Mouse (Mus musculus): ENCODE results near the gene Slc7a10. TPM values are rescaled to one million over a fixed set of nuclear protein-coding genes. Genes with fewer than 3 reads are reported as not detected.

Gene Slc7a10
- total RNA-seq, 2 experiments from 2014 or later: not detected

DNA sequence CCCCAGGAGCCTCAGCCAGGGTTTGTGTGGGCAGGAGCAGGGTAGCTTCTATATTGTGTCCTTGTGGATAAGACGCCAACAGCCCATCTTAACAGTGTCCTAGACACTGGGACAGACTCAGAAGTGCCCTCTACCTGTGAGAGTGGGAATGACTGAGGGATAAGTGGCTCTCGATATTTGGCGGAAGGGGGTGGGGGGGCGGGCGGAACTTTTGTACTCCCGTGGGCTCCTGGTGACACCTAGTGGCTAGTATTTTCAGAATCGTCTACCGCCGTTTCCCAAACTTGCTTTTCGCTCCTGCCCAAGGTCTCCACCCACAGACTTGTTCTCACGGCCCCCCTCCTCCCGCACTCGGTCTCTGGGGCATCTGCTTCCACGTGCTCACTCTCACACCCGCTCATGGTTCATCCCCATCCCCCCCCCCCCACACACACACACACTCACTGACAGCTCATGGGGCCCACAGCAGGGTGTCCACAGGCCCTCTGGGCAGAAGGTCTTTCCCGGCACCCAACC, 14.3 kb upstream of the Slc7a10 start:
- peak; percentile 81 for ATAC-seq (ENCODE audit: poor library complexity, severe bottlenecking)

- no peak for ATAC-seq (ENCODE audit: poor library complexity, severe bottlenecking)
Observed at GRCm38 (mm10) chr7:35172519-35172918, 13.7 kb upstream of the Slc7a10 start.

DNA sequence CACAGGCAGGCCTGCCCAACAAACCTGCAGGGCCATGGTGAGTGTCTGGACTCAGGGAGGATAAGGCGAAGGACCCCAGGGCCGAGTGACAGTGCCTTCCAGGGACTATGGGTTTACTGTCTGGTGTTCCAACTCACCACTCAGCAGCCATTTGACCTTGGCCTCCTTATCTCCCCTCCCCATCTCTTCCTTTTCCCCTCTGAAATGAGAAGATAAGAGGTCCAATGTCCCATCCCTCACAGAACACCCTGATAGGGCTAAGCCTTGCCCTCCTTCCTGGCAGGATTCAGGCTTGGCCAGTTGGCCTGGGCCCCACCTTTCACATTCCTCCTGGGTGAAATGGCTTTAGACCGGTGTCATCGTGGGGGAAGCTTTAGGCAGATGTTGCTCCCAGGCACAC, 10.7 kb upstream of the Slc7a10 start:
- no peak for ATAC-seq (ENCODE audit: poor library complexity, severe bottlenecking)

DNA sequence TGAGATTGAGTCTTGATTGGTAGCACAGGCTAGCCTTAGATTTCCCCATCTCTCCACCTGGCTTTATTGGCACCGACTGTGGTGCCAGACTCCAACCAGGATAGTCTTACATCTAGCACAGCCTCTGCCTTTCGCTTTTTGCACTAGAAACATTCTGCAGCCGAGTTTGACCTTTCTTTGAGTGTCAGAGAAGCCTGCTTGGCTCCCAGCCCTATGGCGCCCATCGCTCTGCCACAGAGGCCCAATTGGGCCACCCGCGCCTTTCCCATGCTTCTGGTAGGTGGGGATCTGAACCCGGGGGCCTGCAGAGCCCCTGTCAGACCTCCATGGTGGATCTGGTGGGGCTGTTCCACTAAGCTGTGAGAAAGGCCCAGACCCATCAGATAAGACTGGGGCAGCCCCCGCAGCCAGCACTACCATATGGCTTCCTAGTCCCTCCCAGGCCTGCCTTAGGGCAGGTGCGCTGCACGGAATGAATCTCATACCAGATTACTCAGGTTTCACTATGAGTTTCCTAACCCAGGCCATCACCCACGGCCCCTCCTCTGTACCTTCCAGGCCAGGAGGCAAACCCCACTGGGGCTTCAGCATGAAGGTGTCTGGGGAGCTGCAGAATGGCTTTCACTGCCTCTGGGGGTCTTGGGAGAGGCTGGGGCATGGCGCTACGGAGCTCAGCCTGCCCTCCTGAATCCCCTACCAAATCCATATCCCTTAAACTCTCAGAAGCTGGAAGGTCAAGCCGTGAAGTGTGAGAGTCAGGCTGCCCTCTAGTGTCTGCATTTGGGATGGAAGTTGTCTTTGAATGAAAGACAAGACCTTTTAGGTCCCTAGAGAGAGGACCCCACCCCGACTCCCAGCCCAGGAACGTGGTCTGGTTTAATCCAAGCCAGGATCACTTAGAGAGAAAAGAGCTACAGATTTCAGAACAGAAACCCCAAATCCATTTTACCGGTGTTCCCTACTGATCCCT, 9.5 kb upstream of the Slc7a10 start:
- ATAC-seq (ENCODE audit: poor library complexity, severe bottlenecking): no peak

GRCm38 (mm10) chr7:35184833-35185724, 1.1 kb upstream of the Slc7a10 start:
- no peak for ATAC-seq (ENCODE audit: poor library complexity, severe bottlenecking)

GRCm38 (mm10) chr7:35189699-35190098, 3.5 kb downstream of the Slc7a10 start:
- ATAC-seq (ENCODE audit: poor library complexity, severe bottlenecking): no peak

- ATAC-seq (ENCODE audit: poor library complexity, severe bottlenecking): no peak
Observed at GRCm38 (mm10) chr7:35191276-35191675, 5.1 kb downstream of the Slc7a10 start.

DNA sequence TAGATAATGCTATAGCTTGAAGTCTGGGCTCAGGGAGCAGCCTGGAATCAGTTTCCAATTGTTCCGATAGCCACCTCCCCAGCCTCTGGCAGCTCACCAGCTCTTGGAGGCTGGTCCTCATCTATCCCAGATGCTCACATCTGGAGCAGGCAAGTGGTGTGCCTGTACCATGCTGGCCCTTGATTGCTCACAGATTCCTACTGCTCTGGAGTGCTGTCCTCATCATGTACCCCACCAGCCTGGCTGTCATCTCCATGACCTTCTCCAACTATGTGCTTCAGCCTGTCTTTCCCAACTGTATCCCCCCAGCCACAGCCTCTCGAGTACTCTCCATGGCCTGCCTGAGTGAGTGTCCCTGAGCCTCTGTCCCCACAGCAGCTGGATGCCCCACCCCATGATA, 10.8 kb downstream of the Slc7a10 start:
- ATAC-seq (ENCODE audit: poor library complexity, severe bottlenecking): no peak

DNA sequence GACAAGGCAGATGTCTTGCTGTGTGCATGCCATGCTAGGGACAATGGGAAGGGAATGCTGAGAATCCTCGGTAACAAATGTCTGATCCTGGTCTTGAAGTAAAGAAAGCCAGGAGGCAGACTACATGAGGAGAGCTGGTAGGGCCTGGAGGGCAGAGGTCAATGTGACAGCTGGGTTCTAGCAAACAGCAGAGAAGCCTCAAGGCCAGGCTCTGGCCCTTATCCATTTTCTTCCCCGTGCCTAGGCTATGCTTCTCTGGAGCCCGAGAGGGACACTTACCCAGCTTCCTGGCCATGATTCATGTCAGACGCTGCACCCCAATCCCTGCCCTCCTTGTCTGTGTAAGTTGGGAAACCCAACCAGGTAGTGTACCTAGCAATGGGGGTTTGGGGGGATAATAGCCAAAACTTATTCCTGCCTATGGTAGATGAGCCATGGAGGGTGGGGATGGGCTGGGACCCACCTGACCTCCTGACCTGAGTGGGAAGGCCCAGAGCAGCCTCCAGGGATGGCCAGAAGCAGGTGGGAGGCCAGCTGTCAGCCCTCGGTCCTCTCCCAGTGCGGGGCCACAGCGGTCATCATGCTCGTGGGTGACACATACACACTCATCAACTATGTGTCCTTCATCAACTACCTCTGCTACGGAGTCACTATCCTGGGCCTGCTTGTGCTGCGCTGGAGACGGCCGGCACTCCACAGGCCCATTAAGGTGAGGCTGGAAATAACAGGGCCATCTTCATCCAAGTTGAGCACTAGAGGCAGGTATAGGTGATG, 13.0 kb downstream of the Slc7a10 start:
- no peak for ATAC-seq (ENCODE audit: poor library complexity, severe bottlenecking)

- ATAC-seq (ENCODE audit: poor library complexity, severe bottlenecking): no peak
Observed at GRCm38 (mm10) chr7:35199755-35200154, 13.6 kb downstream of the Slc7a10 start.

DNA sequence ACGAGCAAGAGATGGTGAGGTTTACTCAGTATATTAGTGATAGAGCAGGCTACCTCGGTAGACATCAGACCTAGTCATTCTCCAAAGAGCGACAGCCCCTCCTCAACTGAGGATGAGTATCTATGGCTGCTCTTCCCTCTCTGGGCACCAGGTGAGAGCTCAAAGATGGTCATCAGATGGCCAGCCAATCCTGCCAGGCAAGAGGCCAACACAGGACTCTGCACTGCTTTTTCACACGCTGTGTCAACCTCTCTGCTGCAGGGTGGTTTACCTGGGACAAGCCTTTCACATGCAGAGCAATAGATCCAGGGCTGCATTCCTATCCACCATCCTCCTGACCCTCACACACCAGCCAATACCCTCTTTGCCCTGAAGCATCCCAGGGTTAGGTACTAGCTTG, 25.6 kb downstream of the Slc7a10 start:
- no peak for ATAC-seq (ENCODE audit: poor library complexity, severe bottlenecking)

DNA sequence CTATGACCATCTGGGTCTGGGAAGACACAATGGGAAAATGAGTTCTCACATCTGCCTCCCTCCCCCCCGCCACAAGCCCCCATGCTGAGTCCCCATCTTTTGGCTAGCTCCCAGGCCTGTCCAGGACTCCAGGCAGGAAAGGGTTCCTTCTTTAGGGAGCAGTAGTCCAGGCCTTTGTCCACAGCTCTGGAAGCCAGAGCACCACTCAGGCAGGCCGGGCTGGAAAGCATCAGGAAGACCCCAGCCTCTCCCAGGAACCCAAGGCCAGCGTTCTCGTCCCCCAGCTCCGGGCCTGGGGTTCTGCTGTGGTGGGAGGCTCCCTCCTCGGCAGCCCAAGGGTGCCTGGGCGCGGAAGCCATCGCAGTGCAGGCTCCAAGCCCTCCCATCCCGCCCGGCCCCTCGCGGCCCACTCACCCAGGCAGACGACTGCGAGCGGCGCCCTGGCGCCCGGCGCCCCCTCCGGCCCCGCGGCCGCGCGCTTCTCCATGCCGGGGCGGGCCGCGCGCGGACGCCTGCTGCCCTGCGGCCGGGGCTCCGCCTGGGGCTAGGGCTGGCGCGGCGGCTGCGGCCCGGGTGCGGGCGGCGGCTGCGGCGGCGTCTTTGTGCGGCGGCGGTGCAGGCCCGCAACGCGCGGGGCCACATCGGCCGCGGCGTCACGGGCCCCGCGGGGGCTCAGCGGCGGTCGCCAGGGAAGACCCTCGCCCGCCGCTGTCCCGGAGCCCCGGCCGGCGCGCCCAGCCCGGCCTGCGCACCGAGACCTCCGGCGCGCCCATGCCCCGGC, 28.4 kb downstream of the Slc7a10 start:
- ATAC-seq (ENCODE audit: poor library complexity, severe bottlenecking): no peak

DNA sequence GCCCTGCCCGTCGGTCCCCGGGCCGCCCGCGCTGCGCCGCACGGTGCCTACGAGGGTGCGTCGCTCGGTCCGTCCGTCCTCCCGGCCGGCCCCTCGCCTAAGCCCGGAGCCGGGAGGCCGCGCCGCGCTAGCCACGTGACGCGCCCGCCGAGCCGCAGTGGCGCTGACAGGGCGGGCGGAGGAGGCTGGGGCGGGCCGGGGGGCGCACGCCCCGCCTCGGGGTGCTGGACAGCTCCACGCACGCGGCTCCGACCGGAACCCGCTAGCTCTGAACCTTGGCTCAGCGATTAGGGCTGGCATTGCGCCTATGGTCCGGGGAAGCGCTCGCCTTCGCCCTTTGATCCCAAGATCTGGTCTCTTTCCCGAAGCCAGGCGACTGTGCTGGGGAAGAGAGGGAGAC, 29.0 kb downstream of the Slc7a10 start, which contains the start of gene Lrp3:
Gene Lrp3, minus strand, starts transcription at position 274 of the 400 bp plus-strand sequence.
- ATAC-seq (ENCODE audit: poor library complexity, severe bottlenecking): no peak

GRCm38 (mm10) chr7:35215731-35216130, 29.5 kb downstream of the Slc7a10 start:
- no peak for ATAC-seq (ENCODE audit: poor library complexity, severe bottlenecking)

DNA sequence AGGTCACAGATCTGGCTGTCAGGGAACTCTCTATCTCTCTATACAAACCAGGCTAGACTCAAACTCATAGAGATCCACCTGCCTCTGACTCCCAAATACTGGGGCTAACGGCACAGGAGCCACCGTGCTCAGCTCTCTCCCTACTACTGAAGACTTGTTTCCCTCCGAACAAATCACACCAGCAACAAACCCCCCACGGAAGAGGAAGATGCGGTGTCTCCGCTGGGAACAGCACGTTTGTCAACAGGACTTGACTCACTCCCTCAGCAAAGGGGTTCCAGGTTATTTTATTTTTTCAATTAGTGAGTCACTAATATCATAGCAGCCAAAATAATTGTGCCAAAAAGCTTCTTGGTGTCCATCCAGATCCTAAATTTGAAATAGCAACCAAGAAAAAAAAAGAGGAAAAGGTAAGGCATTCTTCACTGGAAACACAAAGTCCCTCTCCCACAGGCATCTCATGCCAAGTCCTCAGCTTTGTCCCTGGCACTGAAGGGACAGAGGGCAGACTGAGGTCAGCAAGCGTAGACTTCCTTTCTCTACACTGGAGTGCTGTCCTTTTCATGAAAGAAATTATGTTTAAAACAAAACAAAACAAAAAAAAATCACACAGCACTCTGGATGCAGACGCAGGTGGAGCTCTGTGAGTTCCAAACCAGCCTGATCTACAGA, 34.6 kb downstream of the Slc7a10 start:
- ATAC-seq (ENCODE audit: poor library complexity, severe bottlenecking): no peak

DNA sequence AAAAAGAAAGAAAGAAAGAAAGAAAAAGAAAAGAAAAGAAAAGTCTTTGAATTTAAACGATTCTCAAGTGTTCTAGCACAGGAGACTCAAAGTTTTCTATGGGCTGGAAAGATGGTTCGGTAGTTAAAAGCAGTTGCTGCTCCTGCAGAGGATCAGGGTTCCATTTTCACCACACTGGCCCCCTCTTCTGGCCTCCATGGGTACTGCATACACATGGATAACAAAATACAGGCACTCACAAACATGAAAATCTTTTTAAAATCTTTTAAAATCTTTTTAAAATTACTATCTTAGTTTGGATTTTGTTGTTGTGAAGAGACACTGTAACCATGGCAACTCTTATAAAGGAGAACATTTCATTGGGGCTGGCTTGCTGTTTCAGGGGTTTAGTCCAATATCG, 44.1 kb downstream of the Slc7a10 start:
- ATAC-seq (ENCODE audit: poor library complexity, severe bottlenecking): no peak

GRCm38 (mm10) chr7:35232796-35233455, 46.7 kb downstream of the Slc7a10 start:
- no peak for ATAC-seq (ENCODE audit: poor library complexity, severe bottlenecking)

DNA sequence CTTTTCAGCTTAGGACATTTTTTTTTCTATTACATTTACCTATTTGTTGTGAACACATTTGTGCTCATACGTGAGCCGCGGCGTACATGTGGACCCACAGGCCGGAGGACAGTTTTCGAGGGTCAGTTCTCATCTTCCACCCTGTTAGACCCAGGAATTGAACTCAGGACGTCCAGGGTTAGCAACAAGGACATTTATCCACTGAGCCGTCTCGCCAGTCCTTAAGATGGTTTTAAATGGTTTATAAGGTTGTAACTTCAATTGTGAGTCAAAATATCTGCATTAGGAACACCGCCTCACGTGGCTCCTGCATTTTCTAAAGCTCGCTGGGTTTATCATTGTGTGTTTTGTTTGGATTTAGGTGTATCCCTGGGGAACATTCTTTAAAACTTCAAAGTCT, 47.7 kb downstream of the Slc7a10 start:
- no peak for ATAC-seq (ENCODE audit: poor library complexity, severe bottlenecking)

Data from megakaryocyte, adult 5-6 weeks (primary cell).